Mouse (Mus musculus) R1 (cell line): ENCODE measurements around the gene Scgb2b27.
A peak's percentile ranks its signal among the peaks of the same experiment; 100 is the strongest.
"Not testable (repeated sequence)": the region's sequence is repeated elsewhere in the genome, so short reads cannot be mapped to it uniquely, and the experiment has no call there.

Source experiments
- DNase-seq: peaks from one replicate; pipeline ENCODE4 v3.0.0-alpha.2; 2018; ENCODE audit warnings: low read depth, low spot score

Scgb2b27 gene

DNA sequence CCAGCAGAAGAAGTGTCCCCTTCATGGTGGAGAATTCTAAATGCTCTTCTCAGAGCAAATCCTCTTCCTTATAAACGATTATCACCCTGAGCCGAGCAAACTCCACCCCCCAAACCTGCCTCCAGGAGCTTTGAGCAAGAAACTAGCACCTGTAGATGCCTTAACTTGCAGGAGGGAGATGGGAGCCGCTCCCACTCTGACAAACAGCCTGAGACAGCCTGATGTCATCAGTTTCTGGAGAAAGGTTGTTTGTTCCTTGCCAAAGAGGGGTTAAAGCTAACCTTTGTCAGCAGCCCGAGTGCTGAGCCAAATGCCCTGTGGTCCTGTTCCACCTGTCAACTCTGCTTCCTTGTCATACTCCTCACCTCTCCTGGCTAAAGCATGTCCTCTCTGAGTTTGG is at the start of gene Scgb2b27:
TSS of gene Scgb2b27 (minus strand) at position 101 of the 400 bp plus-strand sequence.
- no peak for DNase-seq

DNA sequence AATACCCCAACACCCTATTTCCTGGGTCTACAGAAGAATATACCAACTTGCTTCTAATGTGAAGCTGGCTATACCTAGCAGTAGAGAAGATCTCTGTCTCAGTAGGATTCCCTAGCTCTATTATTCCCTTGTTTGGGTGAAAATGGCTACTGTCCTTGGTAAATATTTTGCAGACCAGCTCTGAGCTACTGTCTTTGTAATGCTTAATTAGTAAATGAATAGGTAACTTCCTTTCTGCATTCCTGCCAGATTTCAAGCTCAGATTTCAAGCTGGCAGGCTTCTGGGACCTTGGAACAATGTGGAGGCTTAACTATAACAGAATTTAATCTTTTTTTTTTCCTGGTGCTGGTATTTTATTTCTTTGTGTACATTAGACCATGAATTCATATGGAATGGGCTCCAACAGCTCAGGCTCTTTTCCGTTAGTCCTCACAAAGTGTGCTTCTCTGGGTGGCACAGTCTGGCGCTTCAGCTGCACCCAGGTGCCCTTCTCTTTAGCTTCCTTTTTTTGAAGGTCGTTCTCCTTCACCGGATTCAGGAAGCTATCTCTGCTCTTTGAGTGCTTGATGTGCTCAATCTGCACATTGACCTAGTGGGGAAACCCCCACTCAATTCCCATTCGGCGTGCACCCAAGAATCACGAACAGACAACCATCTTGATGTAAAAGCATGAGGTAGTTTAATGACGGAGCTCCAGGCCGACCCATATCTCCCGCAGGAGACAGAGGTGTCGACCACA is 22.5 kb upstream of the Scgb2b27 start:
- peak; percentile 89 for DNase-seq

DNA sequence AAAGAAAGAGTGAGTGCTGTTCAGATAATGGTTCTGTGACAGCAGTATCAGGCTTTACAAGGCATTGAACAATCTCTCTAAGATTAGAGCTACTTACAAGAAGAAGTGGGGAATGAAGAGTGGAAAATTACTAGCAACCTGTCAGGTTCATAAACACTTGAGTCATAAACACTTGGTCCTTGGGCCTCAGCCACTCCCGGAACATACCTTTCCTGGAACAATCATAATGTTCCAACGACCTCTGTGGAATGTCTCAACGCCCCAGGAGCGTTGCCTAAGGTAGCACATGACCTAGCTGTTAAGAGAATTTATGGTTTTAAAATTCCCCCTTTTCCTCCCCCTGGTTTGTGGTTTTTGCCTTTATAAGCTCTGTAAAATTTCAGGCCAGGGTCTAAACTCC is 20.8 kb upstream of the Scgb2b27 start:
- not testable (repeated sequence) for DNase-seq

DNA sequence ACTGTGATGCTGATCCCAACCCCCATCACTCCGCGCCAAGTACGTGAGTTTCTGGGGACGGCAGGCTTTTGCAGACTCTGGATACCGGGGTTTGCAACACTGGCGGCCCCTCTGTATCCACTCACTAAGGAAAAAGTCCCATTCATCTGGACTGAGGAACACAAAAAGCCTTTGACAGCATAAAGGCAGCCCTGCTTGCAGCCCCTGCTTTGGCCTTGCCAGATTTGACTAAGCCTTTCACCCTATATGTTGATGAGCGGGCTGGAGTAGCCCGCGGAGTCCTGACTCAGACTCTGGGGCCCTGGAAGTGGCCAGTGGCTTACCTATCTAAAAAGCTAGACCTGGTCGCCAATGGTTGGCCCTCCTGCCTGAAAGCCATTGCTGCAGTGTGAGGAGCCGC is 16.3 kb upstream of the Scgb2b27 start:
- DNase-seq: no peak

DNA sequence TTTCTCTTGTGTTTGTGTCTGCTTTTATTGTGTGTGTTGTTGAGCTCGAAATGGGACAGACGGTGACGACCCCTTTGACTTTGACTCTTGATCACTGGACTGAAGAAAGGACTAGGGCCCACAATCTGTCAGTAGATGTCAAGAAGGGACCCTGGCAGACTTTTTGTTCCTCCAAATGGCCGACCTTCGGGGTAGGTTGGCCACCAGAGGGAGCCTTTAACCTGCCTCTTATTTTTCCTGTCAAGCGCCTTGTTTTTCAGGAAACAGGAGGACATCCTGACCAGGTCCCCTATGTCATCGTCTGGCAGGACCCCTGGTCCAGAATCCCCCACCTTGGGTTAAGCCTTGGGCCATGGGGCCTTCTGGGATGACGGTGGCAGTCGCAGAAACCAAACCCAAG is 13.5 kb upstream of the Scgb2b27 start:
- DNase-seq: not testable (repeated sequence)

DNA sequence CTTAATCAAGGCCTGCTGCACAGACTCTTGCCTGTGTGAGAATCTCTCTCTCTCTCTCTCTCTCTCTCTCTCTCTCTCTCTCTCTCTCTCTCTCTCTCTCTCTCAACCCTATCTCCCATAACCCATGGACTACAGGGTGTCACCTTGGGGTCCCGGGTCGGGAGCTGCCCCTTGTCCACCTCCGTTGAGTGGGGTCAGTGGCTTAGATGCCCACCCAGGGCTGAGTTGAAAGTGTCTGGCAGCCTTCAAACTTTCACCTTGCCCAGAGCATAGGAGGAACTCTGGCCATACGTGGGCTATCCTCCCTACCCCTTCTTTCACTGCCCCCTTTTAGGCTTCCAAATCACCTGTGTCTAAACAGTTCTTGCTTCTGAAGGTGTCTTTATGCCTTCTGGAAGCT is 11.9 kb upstream of the Scgb2b27 start:
- DNase-seq: no peak

DNA sequence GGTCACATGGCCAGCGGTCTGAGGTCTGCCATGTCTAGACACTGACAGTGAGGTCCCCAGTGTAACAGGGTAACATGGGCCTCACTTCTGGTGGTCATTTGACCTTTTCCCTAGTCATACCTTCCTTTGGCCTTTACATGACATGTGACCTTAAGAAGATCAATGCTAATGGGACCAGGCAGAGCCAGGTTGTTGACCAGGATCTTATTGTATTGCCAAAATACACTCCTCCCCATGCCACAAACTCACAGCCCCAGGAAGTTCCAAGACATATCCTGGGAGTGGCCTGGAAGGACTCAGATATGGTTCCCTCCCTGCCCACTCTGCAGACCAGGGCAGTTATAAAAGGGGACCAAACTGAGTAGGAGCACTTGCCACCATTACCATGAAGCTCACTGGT is 7.4 kb upstream of the Scgb2b27 start, which contains the start of gene Scgb1b27:
TSS of gene Scgb1b27 (plus strand) at position 301 of the 400 bp plus-strand sequence.
- not testable (repeated sequence) for DNase-seq

DNA sequence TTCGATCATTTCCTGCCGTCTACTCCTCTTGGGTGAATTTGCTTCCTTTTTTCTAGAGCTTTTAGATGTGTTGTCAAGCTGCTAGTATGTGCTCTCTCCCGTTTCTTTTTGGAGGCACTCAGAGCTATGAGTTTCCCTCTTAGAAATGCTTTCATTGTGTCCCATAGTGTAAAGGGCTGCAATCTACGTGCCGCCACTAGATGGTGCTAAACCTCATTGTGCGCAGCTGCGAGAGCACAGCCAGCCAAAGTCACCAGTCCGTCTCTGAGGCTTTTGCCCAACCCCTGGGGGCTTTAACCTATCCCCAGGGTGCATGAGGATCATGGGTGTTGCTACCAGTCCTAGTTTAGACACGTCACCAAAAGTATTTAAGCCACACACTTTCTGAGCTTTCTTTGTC is 31.5 kb downstream of the Scgb2b27 start:
- DNase-seq: peak; percentile 58
